Mouse (Mus musculus) gastrocnemius, adult 2 months (tissue): ENCODE measurements at regions not wholly inside any gene's neighbourhood (a gene's known extent, or its start where the extent isn't known, plus 50 kb on each side); places are given as distances from the start of the nearest gene placed in this dataset.
A peak's percentile ranks its signal among the peaks of the same experiment; 100 is the strongest.

ENCODE experiments used
- DNase-seq: peaks from one replicate; pipeline ENCODE4 v3.0.0; 2022
- H3K27ac ChIP-seq: fragments of 200-600 bp; 2 replicates; pipeline ENCODE4 v1.8.1; 2022; ENCODE audit warnings: mild to moderate bottlenecking
- H3K4me3 ChIP-seq: fragments of 200-600 bp; 2 replicates; pipeline ENCODE4 v1.8.1; 2022; ENCODE audit warnings: mild to moderate bottlenecking, moderate library complexity
- CTCF ChIP-seq: fragments of 200-600 bp; IDR thresholded peaks from 2 replicates; pipeline ENCODE4 v1.8.1; 2022; ENCODE audit warnings: antibody characterized with exemption, mild to moderate bottlenecking, moderate library complexity
- intact Hi-C: fragments of 180-260 bp; cut with DNase I; formaldehyde crosslinking; loops from one replicate; pipeline ENCODE4 v1.15.1; 2025

DNA sequence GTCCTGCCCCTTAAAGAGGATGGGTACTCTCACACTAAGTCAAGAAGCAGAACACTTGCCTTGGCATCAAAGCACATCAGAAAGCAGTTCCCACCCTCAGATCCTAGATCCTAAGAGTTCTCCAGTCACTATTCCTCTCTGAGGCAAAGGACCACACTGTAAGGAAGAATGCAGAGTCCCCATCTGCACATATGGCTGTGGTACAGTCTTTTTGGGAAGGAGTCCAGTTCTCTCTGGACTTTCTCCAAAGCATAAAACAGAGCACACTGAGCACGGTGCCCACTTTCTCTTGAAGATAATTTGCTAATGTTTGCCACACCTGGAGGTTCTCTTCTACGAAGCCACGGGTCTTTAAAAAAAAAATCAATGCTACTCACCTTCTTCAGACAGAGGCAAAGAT is 238.7 kb upstream of the Lrrn1 start:
- no peak overlapping the region for H3K4me3 ChIP-seq
- intact Hi-C loops, result no loop called here
- no peak for TF ChIP-seq CTCF
- no peak for DNase-seq
- H3K27ac ChIP-seq, result no peak overlapping the region

DNA sequence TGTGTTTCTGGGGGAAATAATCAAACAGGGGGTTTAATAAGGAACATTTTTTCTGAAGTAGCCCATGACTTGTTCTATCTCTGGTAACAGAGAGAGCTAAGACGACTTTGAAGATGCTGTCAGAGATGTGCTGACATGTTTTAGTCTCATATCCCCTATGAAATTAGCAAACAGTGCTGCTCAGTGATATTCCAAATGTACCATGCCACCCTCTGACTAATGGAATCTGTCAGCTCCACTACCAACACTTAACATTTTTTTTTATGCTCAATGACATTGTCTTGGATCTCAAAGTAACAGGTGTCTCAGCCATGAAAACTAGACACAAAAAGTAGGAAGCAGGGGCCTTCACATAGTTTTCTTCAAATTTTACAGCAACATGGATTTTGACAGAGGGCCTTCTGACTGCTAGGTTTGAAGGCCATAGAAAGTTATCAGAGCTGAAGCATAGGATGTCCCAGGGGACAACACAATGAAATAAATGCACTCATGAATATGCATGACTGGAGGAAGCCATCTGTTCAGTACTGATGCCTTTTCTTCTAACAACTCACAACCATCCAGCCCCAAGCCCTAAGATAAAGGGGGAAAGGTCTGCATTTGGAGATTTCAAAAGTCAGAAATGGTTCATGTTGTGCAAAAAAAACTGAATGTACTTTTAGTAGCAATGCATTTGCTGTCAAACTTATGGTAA is 225.7 kb upstream of the Lrrn1 start:
- no peak for DNase-seq
- Histone ChIP-seq H3K4me3 (no peak overlapping the region), H3K27ac (no peak overlapping the region)
- intact Hi-C loops, result no loop called here
- TF ChIP-seq CTCF, result no peak

- intact Hi-C loops, result no loop called here
- no peak overlapping the region for H3K4me3 ChIP-seq
- no peak for TF ChIP-seq CTCF
- DNase-seq, result no peak
- no peak overlapping the region for H3K27ac ChIP-seq
Observed at GRCm38 (mm10) chr6:107319565-107319964, 210.0 kb upstream of the Lrrn1 start.

- no peak for TF ChIP-seq CTCF
- Histone ChIP-seq H3K4me3 (no peak overlapping the region), H3K27ac (no peak overlapping the region)
- DNase-seq, result no peak
- intact Hi-C loops, result no loop called here
Observed at GRCm38 (mm10) chr6:107350503-107350902, 179.1 kb upstream of the Lrrn1 start.

- no peak overlapping the region for H3K4me3 ChIP-seq
- no peak overlapping the region for H3K27ac ChIP-seq
- TF ChIP-seq CTCF, result no peak
- no peak for DNase-seq
- intact Hi-C loops, result no loop called here
Observed at GRCm38 (mm10) chr6:107375274-107375673, 154.3 kb upstream of the Lrrn1 start.

- H3K27ac ChIP-seq, result no peak overlapping the region
- intact Hi-C loops, result no loop called here
- no peak for TF ChIP-seq CTCF
- no peak overlapping the region for H3K4me3 ChIP-seq
- no peak for DNase-seq
Observed at GRCm38 (mm10) chr6:107378489-107378888, 151.1 kb upstream of the Lrrn1 start.

GRCm38 (mm10) chr6:107380621-107381020 is 148.9 kb upstream of the Lrrn1 start:
- H3K27ac ChIP-seq, result no peak overlapping the region
- TF ChIP-seq CTCF, result no peak
- H3K4me3 ChIP-seq, result no peak overlapping the region
- no peak for DNase-seq
- intact Hi-C loops, result no loop called here

DNA sequence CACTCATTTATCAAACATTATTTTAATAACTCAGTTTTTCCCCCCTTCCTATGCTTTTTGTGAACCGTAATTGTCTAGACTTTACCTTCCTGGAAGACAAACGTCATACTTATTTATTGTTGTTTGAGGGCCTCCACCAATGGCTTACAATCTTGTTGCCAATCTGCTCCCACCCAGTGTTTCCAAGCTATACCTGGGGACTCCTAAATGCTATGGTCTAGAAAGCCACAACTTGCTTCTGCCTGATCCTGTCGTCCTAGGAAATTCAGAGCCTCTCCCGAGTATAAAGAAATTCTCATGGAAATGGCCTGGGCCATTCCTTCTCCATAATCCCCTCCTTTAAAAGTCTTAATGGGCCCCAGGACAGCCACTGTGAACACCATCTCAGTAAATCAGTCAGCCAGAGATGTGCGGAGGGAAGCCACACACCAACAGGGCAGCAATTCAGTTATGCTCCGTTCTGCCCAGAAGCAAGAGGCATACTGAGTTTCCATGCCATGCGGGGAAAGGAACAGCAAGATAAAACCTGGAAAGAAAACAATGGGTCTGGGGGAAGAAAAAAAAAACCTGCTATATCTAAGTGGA is 143.4 kb upstream of the Lrrn1 start:
- intact Hi-C loops, result no loop called here
- no peak for DNase-seq
- TF ChIP-seq CTCF, result no peak
- Histone ChIP-seq H3K27ac (no peak overlapping the region), H3K4me3 (no peak overlapping the region)

GRCm38 (mm10) chr6:107389892-107390291 is 139.7 kb upstream of the Lrrn1 start:
- no peak overlapping the region for H3K4me3 ChIP-seq
- no peak for DNase-seq
- intact Hi-C loops, result no loop called here
- no peak overlapping the region for H3K27ac ChIP-seq
- no peak for TF ChIP-seq CTCF

GRCm38 (mm10) chr6:107394611-107395010 is 135.0 kb upstream of the Lrrn1 start:
- intact Hi-C loops, result no loop called here
- DNase-seq, result no peak
- Histone ChIP-seq H3K27ac (no peak overlapping the region), H3K4me3 (no peak overlapping the region)
- no peak for TF ChIP-seq CTCF

- Histone ChIP-seq H3K4me3 (no peak overlapping the region), H3K27ac (no peak overlapping the region)
- intact Hi-C loops, result no loop called here
- TF ChIP-seq CTCF, result no peak
- no peak for DNase-seq
Observed at GRCm38 (mm10) chr6:107415766-107416165, 113.8 kb upstream of the Lrrn1 start.

- DNase-seq, result no peak
- no peak for TF ChIP-seq CTCF
- no peak overlapping the region for H3K27ac ChIP-seq
- no peak overlapping the region for H3K4me3 ChIP-seq
- intact Hi-C loops, result no loop called here
Observed at GRCm38 (mm10) chr6:107422091-107422490, 107.5 kb upstream of the Lrrn1 start.

- H3K4me3 ChIP-seq, result no peak overlapping the region
- no peak for DNase-seq
- intact Hi-C loops, result no loop called here
- TF ChIP-seq CTCF, result no peak
- H3K27ac ChIP-seq, result no peak overlapping the region
Observed at GRCm38 (mm10) chr6:107426529-107426928, 103.0 kb upstream of the Lrrn1 start.

- H3K4me3 ChIP-seq, result no peak overlapping the region
- no peak for TF ChIP-seq CTCF
- intact Hi-C loops, result no loop called here
- DNase-seq, result peak; percentile 48
- H3K27ac ChIP-seq, result no peak overlapping the region
Observed at GRCm38 (mm10) chr6:107431033-107431432, 98.5 kb upstream of the Lrrn1 start.
